Mouse (Mus musculus): ENCODE results near the gene Gm10283. TPM values are rescaled to one million over a fixed set of nuclear protein-coding genes. Genes with fewer than 3 reads are reported as not detected.

The Gm10283 gene
- total RNA-seq, 2 experiments from 2014 or later, result not detected

Other genes with a start within 250 kb of the Gm10283 start
- gene Aadat, start 2.7 kb upstream of the Gm10283 start, total RNA-seq (2015), result not detected in 2 replicates
- gene Aadat, start 2.7 kb upstream of the Gm10283 start, total RNA-seq (2017), result not detected in 2 replicates
- 3.5 and 4.1 TPM in 2 replicates for gene Mfap3l, start 129.6 kb upstream of the Gm10283 start, total RNA-seq (2015)
- gene Mfap3l, start 129.6 kb upstream of the Gm10283 start, total RNA-seq (2017), result 2.3 and 4.2 TPM in 2 replicates

All from megakaryocyte progenitor cell, adult 5-6 weeks (primary cell).